Mouse (Mus musculus): ENCODE results near the gene Pvr. TPM values are rescaled to one million over a fixed set of nuclear protein-coding genes. Genes with fewer than 3 reads are reported as not detected.

Gene Pvr
- polyA plus RNA-seq, 1 experiment = 0.02 TPM

GRCm38 (mm10) chr7:19887849-19888248, 33.1 kb downstream of the Pvr start, which contains the start of gene Ceacam19:
Ceacam19 (minus strand) TSS chr7:19887965.
- H3K4me1 ChIP-seq (ENCODE audit: control insufficient read depth) = no peaks in the 10 kb centered on the region
- no peak for TF ChIP-seq GATA1 (IDR thresholded peaks at IDR 0.05; ENCODE audit: low read length)
- TF ChIP-seq TAL1 (IDR thresholded peaks at IDR 0.05; ENCODE audit: low read length) = no peak

GRCm38 (mm10) chr7:19880754-19881153, 40.2 kb downstream of the Pvr start:
- no peak overlapping the region for H3K4me3 ChIP-seq (replicated peaks)
- no peaks in the 10 kb centered on the region for H3K27me3 ChIP-seq (ENCODE audit: control insufficient read depth)
- H3K36me3 ChIP-seq (ENCODE audit: control insufficient read depth) = no peaks in the 10 kb centered on the region
- H3K4me1 ChIP-seq (ENCODE audit: control insufficient read depth) = no peaks in the 10 kb centered on the region
- no peaks in the 10 kb centered on the region for H3K9me3 ChIP-seq (ENCODE audit: control insufficient read depth, low read length)
- no peak for TF ChIP-seq GATA1 (IDR thresholded peaks at IDR 0.05; ENCODE audit: low read length)
- TF ChIP-seq TAL1 (IDR thresholded peaks at IDR 0.05; ENCODE audit: low read length) = no peak

More at GRCm38 (mm10) chr7:19887849-19888248, 33.1 kb downstream of the Pvr start, which contains the start of gene Ceacam19:
- Histone ChIP-seq H3K9me3 (ENCODE audit: control insufficient read depth, low read length) (no peaks in the 10 kb centered on the region), H3K36me3 (ENCODE audit: control insufficient read depth) (no peaks in the 10 kb centered on the region), H3K4me3 (replicated peaks) (no peak within 1 kb of the TSS), H3K27me3 (ENCODE audit: control insufficient read depth) (no peaks in the 10 kb centered on the region)

GRCm38 (mm10) chr7:19876781-19877425, 44.1 kb downstream of the Pvr start:
- no peaks in the 10 kb centered on the region for H3K9me3 ChIP-seq (ENCODE audit: control insufficient read depth, low read length)
- TF ChIP-seq GATA1 (IDR thresholded peaks at IDR 0.05; ENCODE audit: low read length) = no peak
- no peak for TF ChIP-seq TAL1 (IDR thresholded peaks at IDR 0.05; ENCODE audit: low read length)
- no peaks in the 10 kb centered on the region for H3K27me3 ChIP-seq (ENCODE audit: control insufficient read depth)
- no peak overlapping the region for H3K4me3 ChIP-seq (replicated peaks)
- H3K4me1 ChIP-seq (ENCODE audit: control insufficient read depth) = no peaks in the 10 kb centered on the region
- H3K36me3 ChIP-seq (ENCODE audit: control insufficient read depth) = no peaks in the 10 kb centered on the region

GRCm38 (mm10) chr7:19875948-19876682, 44.8 kb downstream of the Pvr start:
- Histone ChIP-seq H3K27me3 (ENCODE audit: control insufficient read depth) (no peaks in the 10 kb centered on the region), H3K4me1 (ENCODE audit: control insufficient read depth) (no peaks in the 10 kb centered on the region), H3K36me3 (ENCODE audit: control insufficient read depth) (no peaks in the 10 kb centered on the region), H3K4me3 (replicated peaks) (no peak overlapping the region), H3K9me3 (ENCODE audit: control insufficient read depth, low read length) (no peaks in the 10 kb centered on the region)
- no peak for TF ChIP-seq TAL1 (IDR thresholded peaks at IDR 0.05; ENCODE audit: low read length)
- TF ChIP-seq GATA1 (IDR thresholded peaks at IDR 0.05; ENCODE audit: low read length) = no peak

GRCm38 (mm10) chr7:19871943-19872601, 48.9 kb downstream of the Pvr start:
- Histone ChIP-seq H3K36me3 (ENCODE audit: control insufficient read depth) (no peaks in the 10 kb centered on the region), H3K4me3 (replicated peaks) (no peak overlapping the region), H3K4me1 (ENCODE audit: control insufficient read depth) (no peaks in the 10 kb centered on the region), H3K27me3 (ENCODE audit: control insufficient read depth) (no peaks in the 10 kb centered on the region), H3K9me3 (ENCODE audit: control insufficient read depth, low read length) (no peaks in the 10 kb centered on the region)
- TF ChIP-seq TAL1 (IDR thresholded peaks at IDR 0.05; ENCODE audit: low read length) (no peak), GATA1 (IDR thresholded peaks at IDR 0.05; ENCODE audit: low read length) (no peak)

GRCm38 (mm10) chr7:19871137-19871621, 49.8 kb downstream of the Pvr start:
- no peaks in the 10 kb centered on the region for H3K9me3 ChIP-seq (ENCODE audit: control insufficient read depth, low read length)
- no peaks in the 10 kb centered on the region for H3K36me3 ChIP-seq (ENCODE audit: control insufficient read depth)
- no peaks in the 10 kb centered on the region for H3K27me3 ChIP-seq (ENCODE audit: control insufficient read depth)
- no peaks in the 10 kb centered on the region for H3K4me1 ChIP-seq (ENCODE audit: control insufficient read depth)
- no peak overlapping the region for H3K4me3 ChIP-seq (replicated peaks)
- TF ChIP-seq GATA1 (IDR thresholded peaks at IDR 0.05; ENCODE audit: low read length) = no peak
- TF ChIP-seq TAL1 (IDR thresholded peaks at IDR 0.05; ENCODE audit: low read length) = no peak

GRCm38 (mm10) chr7:19867751-19868399, 53.1 kb downstream of the Pvr start:
- Histone ChIP-seq H3K27me3 (ENCODE audit: control insufficient read depth) (no peaks in the 10 kb centered on the region), H3K4me3 (replicated peaks) (no peak overlapping the region), H3K9me3 (ENCODE audit: control insufficient read depth, low read length) (no peaks in the 10 kb centered on the region), H3K36me3 (ENCODE audit: control insufficient read depth) (no peaks in the 10 kb centered on the region), H3K4me1 (ENCODE audit: control insufficient read depth) (no peaks in the 10 kb centered on the region)
- TF ChIP-seq TAL1 (IDR thresholded peaks at IDR 0.05; ENCODE audit: low read length) = no peak
- no peak for TF ChIP-seq GATA1 (IDR thresholded peaks at IDR 0.05; ENCODE audit: low read length)

GRCm38 (mm10) chr7:19866490-19866889, 54.5 kb downstream of the Pvr start:
- Histone ChIP-seq H3K36me3 (ENCODE audit: control insufficient read depth) (no peaks in the 10 kb centered on the region), H3K4me1 (ENCODE audit: control insufficient read depth) (no peaks in the 10 kb centered on the region), H3K27me3 (ENCODE audit: control insufficient read depth) (no peaks in the 10 kb centered on the region), H3K4me3 (replicated peaks) (no peak overlapping the region), H3K9me3 (ENCODE audit: control insufficient read depth, low read length) (no peaks in the 10 kb centered on the region)
- no peak for TF ChIP-seq TAL1 (IDR thresholded peaks at IDR 0.05; ENCODE audit: low read length)
- no peak for TF ChIP-seq GATA1 (IDR thresholded peaks at IDR 0.05; ENCODE audit: low read length)

All from erythroblast, embryonic 14.5 days (primary cell).